Comparison of ENCODE assay signal across 9 mouse cellular contexts in genomic region chr2:34025715-34026360, GRCm38 (mm10).
DNase-seq lines count a peak whose midpoint lies in the region; ATAC-seq and TF ChIP-seq lines count a peak whose summit lies in the region.
"Had no signal": no experiment of that assay in that cellular context is flagged by ENCODE, and none has a peak within 500 bp of the region (broad histone marks: within the 10 kb centered on the region; RNA-seq: fewer than 3 reads in every experiment).

No protein-coding gene starts in this region.

- no peak overlapping the region for H3K4me3 ChIP-seq in midbrain, embryonic 10.5 days
- no peak overlapping the region for H3K4me3 ChIP-seq in midbrain, embryonic 15.5 days
- no peak overlapping the region for H3K4me3 ChIP-seq in embryonic facial prominence, embryonic 10.5 days
- H3K4me3 ChIP-seq in lung, embryonic 14.5 days (ENCODE audit: low read depth, low read length), result no peak overlapping the region
- H3K4me3 ChIP-seq: limb, embryonic 13.5 days had no signal

- no peak overlapping the region for H3K9ac ChIP-seq in midbrain, embryonic 15.5 days
- no peak overlapping the region for H3K9ac ChIP-seq in lung, embryonic 14.5 days
- H3K9ac ChIP-seq: limb, embryonic 13.5 days had no signal

- no peaks in the 10 kb centered on the region for H3K36me3 ChIP-seq in midbrain, embryonic 10.5 days
- no peaks in the 10 kb centered on the region for H3K36me3 ChIP-seq in midbrain, embryonic 15.5 days (replicated peaks)
- H3K36me3 ChIP-seq in embryonic facial prominence, embryonic 10.5 days (replicated peaks), result no peaks in the 10 kb centered on the region
- no peaks in the 10 kb centered on the region for H3K36me3 ChIP-seq in lung, embryonic 14.5 days (ENCODE audit: insufficient read depth)
- H3K36me3 ChIP-seq: limb, embryonic 13.5 days had no signal

- peaks cover 10% of the 10 kb centered on the region for H3K9me3 ChIP-seq in midbrain, embryonic 10.5 days (replicated peaks)
- H3K9me3 ChIP-seq in midbrain, embryonic 15.5 days, result no peaks in the 10 kb centered on the region
- peaks cover 10% of the 10 kb centered on the region; the same call in 1 of the 2 replicates for H3K9me3 ChIP-seq in embryonic facial prominence, embryonic 10.5 days
- H3K9me3 ChIP-seq in lung, embryonic 14.5 days (ENCODE audit: low read depth, low read length), result no peaks in the 10 kb centered on the region

- H3K4me1 ChIP-seq in midbrain, embryonic 10.5 days, result peaks cover 21% of the 10 kb centered on the region
- H3K4me1 ChIP-seq in midbrain, embryonic 15.5 days, result peaks cover 25% of the 10 kb centered on the region
- H3K4me1 ChIP-seq in embryonic facial prominence, embryonic 10.5 days, result peaks cover 16% of the 10 kb centered on the region
- H3K4me1 ChIP-seq in lung, embryonic 14.5 days (ENCODE audit: insufficient read depth), result 0 out of 2 replicates have a peak, but pooled peaks cover 4% of the 10 kb centered on the region

- peaks cover 12% of the 10 kb centered on the region for H3K27me3 ChIP-seq in midbrain, embryonic 10.5 days (ENCODE audit: low read depth, poor library complexity, severe bottlenecking)
- H3K27me3 ChIP-seq in midbrain, embryonic 15.5 days (replicated peaks), result no peaks in the 10 kb centered on the region
- H3K27me3 ChIP-seq in embryonic facial prominence, embryonic 10.5 days (replicated peaks; ENCODE audit: low read depth, poor library complexity, severe bottlenecking), result peaks cover 9% of the 10 kb centered on the region; the same call in 1 of the 2 replicates
- H3K27me3 ChIP-seq in lung, embryonic 14.5 days (ENCODE audit: insufficient read depth, low read length), result no peaks in the 10 kb centered on the region

- TF ChIP-seq CTCF in lung, embryonic 14.5 days (IDR thresholded peaks at IDR 0.05; ENCODE audit: low read depth), result peak; percentile 48

- H3K27ac ChIP-seq in midbrain, embryonic 10.5 days (replicated peaks), result no peak overlapping the region
- H3K27ac ChIP-seq in midbrain, embryonic 15.5 days, result no peak overlapping the region
- no peak overlapping the region for H3K27ac ChIP-seq in embryonic facial prominence, embryonic 10.5 days (replicated peaks)
- no peak overlapping the region for H3K27ac ChIP-seq in lung, embryonic 14.5 days (ENCODE audit: low read depth)
- H3K27ac ChIP-seq: limb, embryonic 13.5 days had no signal

- no peak overlapping the region for H3K4me2 ChIP-seq in midbrain, embryonic 15.5 days
- H3K4me2 ChIP-seq in lung, embryonic 14.5 days, result no peak overlapping the region
- H3K4me2 ChIP-seq: limb, embryonic 13.5 days had no signal

- WGBS in midbrain, embryonic 10.5 days, result 63% methylated on average over 10 of the region's 10 CpGs
- WGBS in midbrain, embryonic 15.5 days, result 61% methylated on average over 10 of the region's 10 CpGs
- WGBS in embryonic facial prominence, embryonic 10.5 days, result 65% methylated on average over 10 of the region's 10 CpGs
- 50% methylated on average over 10 of the region's 10 CpGs for WGBS in lung, embryonic 14.5 days

- peak; percentile 30 for DNase-seq in cerebellum, adult 11 months
- DNase-seq in midbrain, embryonic 10.5 days (ENCODE audit: low spot score), result peak; percentile 46
- peak; percentile 36 to 54 for DNase-seq in adrenal gland, adult 18-20 months (ENCODE audit: low spot score in 2 of 2)
- peak; percentile 31 for DNase-seq in embryonic facial prominence, embryonic 10.5 days (ENCODE audit: low spot score)
- peak; percentile 33 for DNase-seq in lung, embryonic 14.5 days
- DNase-seq in thymus, postnatal 4 days, result peak; percentile 55

- ATAC-seq in cerebellum, adult (ENCODE audit: insufficient number of reproducible peaks, low FRiP score, low TSS enrichment), result no peak
- no peak for ATAC-seq in midbrain, embryonic 15.5 days (replicated peaks)
- no peak for ATAC-seq in lung, embryonic 14.5 days (ENCODE audit: insufficient read depth)
